Mouse (Mus musculus) erythroid progenitor cell, adult 5-6 weeks (primary cell): ENCODE measurements around the gene Poll. TPM values are rescaled to one million over a fixed set of nuclear protein-coding genes. Genes with fewer than 3 reads are reported as not detected.

ENCODE experiments used
- ATAC-seq: replicated peaks from 2 replicates; pipeline ENCODE4 v1.8.0; 2016; ENCODE audit warnings: moderate number of reproducible peaks, mild to moderate bottlenecking, moderate TSS enrichment, inconsistent platforms; ENCODE audit not compliant: poor library complexity, low FRiP score, severe bottlenecking
- total RNA-seq, 2 experiments: library from RNA; stranded (forward) in 1 of 2; stranded (reverse) in 1 of 2; fragments of 150-400 nt in 1 of 2; fragments of 186-747, 209-891 nt in 1 of 2; gene quantifications; 2 replicates each; pipeline versions ENCODE4 v1.2.3 to v1.2.4; 2015 to 2017; ENCODE audit warnings: low replicate concordance in 2 of 2

Gene Poll
- total RNA-seq, 2 experiments from 2014 or later, result not detected

DNA sequence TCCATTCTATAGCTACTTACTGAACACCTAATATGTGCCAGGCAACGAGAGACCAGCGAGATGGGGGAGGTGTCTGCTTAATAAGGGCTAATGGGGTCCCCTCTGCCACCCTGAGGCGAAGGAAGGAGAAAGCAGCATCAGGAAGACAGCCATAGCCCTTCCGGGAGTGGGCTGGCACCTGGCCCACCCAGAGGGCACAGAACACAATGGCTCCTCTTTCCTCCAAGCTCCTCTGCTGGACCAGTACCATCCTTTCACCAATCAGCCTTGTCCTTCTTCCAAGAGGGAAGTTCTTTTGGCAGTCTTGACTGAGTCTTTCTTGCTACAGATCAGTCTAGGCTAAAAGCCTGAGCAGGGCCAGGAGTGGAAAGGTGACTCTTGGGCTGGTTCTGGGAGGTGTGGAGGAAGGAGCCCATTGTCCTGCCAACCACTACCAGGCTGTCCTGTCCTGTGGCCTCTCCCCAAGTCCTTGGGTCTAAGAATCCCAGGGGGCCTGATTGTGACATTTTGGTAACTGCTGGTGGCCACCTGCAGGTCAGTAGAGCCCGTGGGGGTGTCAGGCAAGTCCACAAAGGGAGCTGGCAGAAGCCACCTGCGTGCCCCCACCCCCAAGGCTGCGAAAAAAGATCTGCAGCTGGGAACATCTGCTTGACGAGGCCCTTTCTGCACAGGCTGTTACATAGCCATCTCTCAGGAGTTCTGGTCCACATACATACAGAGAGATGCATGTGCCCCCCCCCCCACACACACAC lies 19.5 kb downstream of the Poll start:
- ATAC-seq, result no peak

DNA sequence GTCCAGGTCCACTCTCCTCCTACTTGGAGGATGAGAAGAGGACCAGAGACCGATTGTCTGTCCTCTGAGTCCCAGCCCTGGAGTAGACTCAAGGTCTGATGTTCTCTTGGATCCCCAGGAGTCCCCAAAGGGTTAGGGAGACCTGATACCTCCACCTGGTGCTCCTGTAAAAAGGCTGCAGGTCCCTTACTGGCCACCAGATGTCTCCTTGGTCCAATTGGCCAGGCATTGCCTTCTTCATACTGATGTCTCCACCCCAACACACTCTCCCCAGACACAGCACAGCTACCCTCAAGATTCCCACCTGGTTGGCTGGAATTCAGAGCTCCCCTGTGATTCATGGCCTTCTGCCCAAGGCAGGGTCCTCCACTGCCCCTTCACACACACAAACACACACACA lies 22.8 kb downstream of the Poll start:
- peak; percentile 64; the same call in 1 of the 2 replicates for ATAC-seq

DNA sequence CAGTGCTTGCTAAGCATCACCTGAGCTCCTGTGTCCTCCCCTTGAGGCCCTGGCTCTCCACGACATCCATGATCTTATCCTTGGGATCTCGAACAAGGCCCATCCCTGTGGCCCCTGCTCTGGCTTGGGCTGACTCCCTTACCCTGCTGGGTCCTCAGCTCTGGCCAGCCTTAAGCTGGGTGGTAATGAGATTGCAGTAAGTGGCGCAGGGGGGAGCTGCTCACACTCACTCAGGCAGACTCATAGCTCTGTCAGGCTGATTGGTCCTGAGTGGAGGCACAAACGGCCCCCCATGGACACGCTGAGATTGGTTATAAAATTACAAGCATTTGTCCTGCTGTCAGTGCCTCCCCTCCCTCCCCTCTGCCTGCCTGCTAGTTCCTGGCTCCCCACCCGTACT lies 24.4 kb downstream of the Poll start:
- no peak for ATAC-seq

DNA sequence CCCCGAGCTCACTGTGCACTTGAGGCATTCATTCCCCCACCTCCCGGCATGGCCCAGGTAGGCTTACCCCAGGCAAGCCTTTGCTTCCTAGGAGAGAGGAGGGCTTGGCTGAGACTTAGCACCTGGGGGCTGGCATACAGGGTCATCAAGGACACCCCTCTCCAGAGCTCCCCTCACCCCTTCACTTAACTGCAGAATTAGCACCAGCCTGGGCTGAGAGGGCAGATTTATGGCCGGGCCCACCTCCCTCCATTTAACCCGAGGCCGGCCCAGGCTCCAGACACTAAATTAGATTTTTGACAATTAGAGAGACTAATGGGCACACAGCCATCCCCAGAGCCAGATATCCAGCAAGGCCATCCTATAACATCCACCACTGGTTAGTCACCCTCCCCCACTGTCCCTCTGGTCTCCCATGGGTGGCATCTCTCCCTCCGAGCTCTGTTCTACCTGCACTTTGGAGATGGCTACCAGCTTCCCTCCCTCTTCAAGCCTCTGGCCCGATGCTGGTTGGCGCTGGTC lies 25.1 kb downstream of the Poll start:
- ATAC-seq, result no peak

DNA sequence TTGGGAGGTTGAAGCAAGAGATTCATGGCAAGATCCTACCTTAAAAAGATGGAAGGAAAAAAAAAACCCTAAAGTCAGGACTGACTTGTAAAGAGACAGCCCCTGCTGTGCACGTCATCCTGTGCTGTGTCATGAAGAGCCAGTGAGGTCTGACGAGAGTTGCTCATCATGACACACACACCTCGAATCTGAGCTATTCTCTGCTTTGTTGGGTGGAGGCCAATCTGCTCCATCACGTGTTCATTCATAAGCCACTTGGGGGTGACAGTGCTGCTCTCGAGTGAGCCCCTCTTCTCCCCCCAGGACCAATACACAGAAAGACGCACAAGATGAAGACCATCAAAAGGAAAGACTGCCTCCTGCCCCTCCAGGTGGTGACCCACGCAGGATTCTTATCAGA lies 26.7 kb downstream of the Poll start:
- no peak for ATAC-seq

DNA sequence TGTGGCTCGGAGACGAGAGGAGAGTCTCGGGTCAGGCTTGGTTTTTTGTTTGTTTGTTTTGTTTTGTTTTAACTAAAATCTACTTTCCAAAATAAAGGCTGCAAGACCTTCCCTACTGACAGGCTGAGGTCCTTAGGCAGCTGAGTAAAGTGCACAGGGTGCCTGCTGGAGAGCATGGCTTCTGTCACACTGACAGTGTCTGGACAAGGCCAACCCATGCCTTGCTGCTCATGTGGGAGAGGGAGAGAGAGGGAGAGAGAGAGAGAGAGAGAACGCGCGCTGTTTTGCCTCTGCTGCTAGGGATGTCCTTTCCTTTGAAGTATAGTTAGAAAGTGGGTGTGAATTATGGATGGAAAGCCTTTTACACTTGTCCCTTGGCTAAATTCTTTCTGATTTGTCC lies 28.8 kb downstream of the Poll start:
- no peak for ATAC-seq

DNA sequence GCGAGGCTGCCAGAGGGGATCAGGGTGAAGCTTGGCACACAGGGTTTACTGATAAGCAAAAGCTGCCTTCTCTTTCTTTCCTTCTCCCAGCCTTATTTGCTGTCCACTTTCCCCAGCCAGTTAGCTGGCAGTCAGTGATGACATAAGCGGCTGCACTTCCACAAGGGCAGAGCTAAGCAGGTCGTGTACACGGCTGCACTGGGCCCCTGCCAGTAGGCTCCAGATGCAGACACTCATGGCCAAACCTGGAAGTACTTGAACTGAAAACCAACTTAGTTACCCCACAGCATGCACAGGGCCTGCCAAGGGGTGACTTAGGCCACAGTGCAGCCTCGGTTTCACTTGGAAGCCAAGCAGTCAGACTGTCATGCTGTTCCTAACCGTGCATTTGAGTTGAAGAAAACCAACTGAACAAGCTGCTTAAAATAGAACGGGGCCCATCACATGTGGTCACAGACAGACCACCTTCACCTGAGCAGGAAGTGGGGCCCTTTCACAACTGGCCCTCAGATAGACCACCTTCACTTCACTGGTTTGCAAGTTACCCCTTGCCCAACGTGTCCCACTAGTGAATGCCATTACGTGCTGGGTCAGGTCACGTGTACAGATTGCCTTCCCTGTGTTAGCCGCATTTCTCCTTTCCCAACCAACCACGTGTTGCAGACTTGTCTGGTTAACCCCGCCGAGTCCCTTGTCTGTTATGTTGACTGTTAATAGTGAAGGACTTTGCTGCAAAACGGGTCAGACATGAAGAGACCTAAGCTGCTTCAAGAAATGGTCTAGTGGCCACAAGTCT lies 29.9 kb downstream of the Poll start:
- ATAC-seq, result no peak

DNA sequence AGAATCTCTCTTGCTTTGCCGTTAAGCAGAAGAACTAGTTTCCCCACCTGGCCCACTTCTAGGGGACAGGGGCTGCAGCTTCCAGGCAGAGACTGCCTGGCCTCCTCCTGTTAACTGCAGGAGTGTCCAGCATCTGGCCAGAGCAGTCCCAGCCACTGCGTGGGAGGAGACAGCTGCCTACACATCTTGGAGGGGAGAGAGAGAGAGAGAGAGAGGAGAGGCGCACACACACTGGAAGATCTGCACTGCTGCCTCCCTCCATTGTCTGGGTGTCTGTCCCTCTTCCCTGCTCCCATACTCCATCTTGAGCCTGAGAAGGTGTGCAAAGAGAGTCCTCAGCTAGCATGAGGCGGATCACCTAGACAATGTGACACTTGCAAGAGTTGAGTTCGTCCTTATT lies 31.0 kb downstream of the Poll start:
- ATAC-seq, result no peak

DNA sequence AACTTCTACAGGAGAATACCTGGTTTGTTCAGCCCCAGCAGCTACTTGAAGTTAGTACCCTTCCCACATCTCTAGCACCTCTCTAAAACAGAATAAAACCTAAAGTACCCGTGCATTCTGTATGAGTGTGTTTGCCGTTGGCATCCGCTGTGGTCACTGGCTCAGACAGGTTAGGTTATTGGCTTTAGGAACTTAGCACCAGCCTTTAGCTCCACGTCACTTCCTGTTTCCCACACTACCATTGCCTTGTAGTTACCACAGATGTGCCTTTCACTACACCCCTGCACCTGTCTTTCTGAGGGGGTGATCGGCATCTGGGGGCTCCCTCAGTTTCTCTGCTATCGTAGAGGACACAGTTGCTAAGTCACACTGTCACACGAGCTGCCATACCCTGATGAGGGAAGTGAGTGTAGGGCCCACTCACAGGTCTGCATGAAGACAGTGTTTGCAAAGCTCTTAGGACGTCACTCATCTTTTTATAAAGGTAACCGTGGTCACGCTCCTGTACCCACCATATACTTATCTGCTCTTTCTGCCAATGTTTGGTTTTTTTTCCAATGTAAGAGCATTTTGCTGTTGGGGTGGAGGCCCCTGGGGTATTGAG lies 32.3 kb downstream of the Poll start:
- no peak for ATAC-seq

DNA sequence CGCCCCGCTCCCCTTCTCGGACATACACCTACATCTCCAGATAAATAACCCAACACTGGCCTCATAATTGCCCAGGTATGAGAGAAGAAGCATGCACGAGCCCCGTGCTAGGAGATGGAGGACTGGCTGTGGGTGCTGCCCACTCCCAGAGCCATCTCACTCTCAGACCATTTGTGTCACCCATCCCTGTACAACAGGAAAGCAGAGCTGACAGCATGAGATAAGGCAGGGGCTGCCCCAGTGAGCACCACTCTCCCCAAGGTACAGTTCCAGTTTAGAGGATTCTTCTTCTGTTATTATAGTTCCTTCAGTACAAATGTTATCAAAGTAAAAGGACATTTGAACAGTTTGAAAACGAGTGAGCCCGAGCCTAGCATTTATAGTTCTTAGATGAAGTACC lies 32.9 kb downstream of the Poll start:
- ATAC-seq, result no peak

DNA sequence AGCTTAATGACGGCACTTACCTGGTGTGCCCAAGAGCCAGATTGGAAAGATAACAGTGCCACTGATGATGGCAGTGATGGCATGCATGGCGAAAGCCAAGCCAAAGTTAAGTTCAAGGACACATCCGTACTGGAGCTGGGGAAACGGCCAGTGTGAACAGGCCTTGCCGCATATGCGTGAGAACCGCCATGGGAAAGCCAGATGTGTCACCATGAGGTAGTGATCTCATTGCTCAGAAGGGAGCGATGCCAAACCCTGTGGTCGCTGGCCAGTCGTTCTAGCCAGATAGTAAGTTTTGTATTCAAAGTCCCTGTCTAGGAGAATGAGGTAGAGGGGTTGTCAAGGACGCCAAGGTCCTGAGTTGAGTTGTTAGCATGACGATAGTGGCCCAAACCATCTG lies 44.1 kb downstream of the Poll start:
- no peak for ATAC-seq

DNA sequence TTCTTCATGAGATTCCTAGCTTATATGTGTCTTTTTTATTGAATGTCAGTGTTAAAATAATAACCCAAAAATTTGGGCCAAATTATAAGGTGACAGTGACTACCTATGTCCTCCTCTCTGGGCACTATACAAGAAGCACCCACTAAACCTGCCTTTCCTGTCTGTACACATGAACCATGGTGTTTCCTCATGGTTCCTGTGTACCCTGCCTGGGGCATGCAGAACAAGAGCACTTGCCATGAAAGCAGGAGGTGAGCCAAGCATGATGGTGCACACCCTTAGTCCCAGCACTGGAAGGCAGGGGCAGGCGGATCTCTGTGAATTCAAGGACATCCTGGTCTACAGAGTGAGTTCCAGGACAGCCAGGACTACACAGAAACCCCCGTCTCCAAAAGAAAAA lies 45.0 kb downstream of the Poll start:
- ATAC-seq, result no peak

DNA sequence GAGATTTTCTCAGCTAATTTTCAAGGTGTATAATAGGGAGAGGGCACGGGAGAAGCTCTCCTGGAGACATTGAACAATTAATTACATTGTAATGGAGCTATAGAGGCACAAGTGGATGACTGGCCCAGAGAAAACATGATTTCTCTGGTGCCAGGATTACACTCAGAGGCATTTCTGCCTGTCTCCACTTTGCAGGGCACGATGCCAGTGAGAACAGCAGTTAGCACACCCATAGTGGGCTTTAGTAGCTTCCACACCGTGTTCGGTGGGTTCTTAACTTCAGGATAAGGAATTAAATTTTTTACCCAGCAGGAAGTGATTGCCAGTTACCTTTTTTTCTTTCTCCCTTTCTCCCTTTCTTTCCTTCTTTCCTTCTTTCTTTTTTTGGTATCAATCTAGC lies 48.9 kb downstream of the Poll start:
- no peak for ATAC-seq

DNA sequence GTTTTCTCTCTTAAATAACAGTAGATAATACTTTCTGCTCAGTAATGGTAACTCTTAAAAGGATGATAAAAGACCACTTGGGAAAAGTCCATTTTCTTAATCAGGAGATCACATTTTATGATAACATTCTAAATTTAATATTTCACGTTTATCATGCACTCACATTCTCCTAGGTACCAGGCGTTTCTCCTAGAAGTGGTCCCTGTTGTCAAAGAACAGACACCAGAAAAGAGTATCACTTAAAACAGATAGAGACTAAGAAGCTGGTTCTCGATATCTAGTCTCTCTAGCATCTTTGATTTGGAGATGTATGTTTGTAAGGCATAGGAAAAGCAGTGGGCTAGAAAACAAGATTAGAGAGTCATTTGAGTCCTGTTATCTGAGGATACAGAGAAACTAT lies 49.7 kb downstream of the Poll start:
- ATAC-seq, result no peak

DNA sequence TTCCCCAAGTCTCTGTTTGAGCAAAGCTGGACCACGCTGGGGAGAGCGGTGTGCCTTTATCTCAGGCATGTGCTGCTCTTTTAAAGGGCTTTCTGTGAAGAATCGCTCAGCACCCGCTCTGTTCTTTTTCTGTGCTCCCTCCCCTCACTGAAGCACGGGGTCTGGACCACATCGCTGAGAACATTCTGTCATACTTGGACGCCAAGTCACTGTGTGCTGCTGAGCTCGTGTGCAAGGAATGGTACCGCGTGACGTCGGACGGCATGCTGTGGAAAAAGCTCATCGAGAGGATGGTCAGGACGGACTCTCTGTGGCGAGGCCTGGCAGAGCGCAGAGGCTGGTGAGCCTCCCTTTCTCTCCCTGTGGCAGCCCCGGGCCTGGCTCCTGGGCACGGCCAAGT lies 52.8 kb downstream of the Poll start:
- ATAC-seq, result no peak

DNA sequence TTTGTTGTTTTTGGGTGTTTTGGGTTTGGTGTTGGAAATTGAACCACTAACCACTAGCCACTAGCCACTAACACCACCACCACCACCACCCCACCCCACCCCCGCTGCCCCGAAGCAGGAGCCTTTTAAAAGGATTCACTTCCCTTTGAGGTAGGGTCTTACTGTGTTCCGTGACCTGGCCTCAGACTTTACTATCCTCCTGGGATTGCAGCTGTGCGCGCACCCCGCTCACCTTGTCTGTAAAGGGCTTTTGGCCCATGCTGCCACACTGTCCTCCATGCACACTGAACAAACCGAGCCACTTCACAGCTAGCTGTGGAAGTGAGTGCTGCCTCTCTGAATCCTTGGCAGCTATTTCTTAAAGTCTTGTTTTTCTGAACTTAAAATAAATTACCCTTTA lies 54.9 kb downstream of the Poll start:
- no peak for ATAC-seq

Other genes with a start within 250 kb of the Poll start
- gene Btrc, start 196.8 kb downstream of the Poll start, total RNA-seq (2015; ENCODE audit: low replicate concordance), result 130 and 155 TPM in 2 replicates
- 235 and 268 TPM in 2 replicates for gene Btrc, start 196.8 kb downstream of the Poll start, total RNA-seq (2017; ENCODE audit: low replicate concordance)
- gene Gm17018, start 84 bp upstream of the Poll start, total RNA-seq (2015; ENCODE audit: low replicate concordance), result 3.4 TPM in 1 of 2 replicates, not detected in the other
- gene Gm17018, start 84 bp upstream of the Poll start, total RNA-seq (2017; ENCODE audit: low replicate concordance), result 4.0 and 7.7 TPM in 2 replicates
- 20.5 and 26.4 TPM in 2 replicates for gene Fbxw4, start 99.8 kb upstream of the Poll start, total RNA-seq (2015; ENCODE audit: low replicate concordance)
- gene Fbxw4, start 99.8 kb upstream of the Poll start, total RNA-seq (2017; ENCODE audit: low replicate concordance), result 22.2 and 23.4 TPM in 2 replicates
- gene Fgf8, start 182.4 kb upstream of the Poll start, total RNA-seq (2015; ENCODE audit: low replicate concordance), result not detected in 2 replicates
- not detected in 2 replicates for gene Fgf8, start 182.4 kb upstream of the Poll start, total RNA-seq (2017; ENCODE audit: low replicate concordance)
- 5.4 and 6.8 TPM in 2 replicates for gene Npm3, start 189.1 kb upstream of the Poll start, total RNA-seq (2015; ENCODE audit: low replicate concordance)
- gene Npm3, start 189.1 kb upstream of the Poll start, total RNA-seq (2017; ENCODE audit: low replicate concordance), result 1.1 and 16.3 TPM in 2 replicates
- gene Mgea5, start 223.3 kb upstream of the Poll start, total RNA-seq (2015; ENCODE audit: low replicate concordance), result 106 and 118 TPM in 2 replicates
- gene Mgea5, start 223.3 kb upstream of the Poll start, total RNA-seq (2017; ENCODE audit: low replicate concordance), result 181 and 220 TPM in 2 replicates